Mouse (Mus musculus): ENCODE results near the gene Flad1. TPM values are rescaled to one million over a fixed set of nuclear protein-coding genes. Genes with fewer than 3 reads are reported as not detected.

The Flad1 gene
- 10 to 100 TPM; 34.1 to 34.4 TPM for total RNA-seq (2023)

GRCm38 (mm10) chr3:89411490-89412393, at the start of gene Flad1:
Gene Flad1, minus strand, starts transcription at chr3:89411870.

GRCm38 (mm10) chr3:89454401-89455177, 42.9 kb upstream of the Flad1 start, which contains the start of gene Pmvk:
Gene Pmvk, plus strand, starts transcription at chr3:89454541.

GRCm38 (mm10) chr3:89436176-89437113, 24.8 kb upstream of the Flad1 start, which contains the start of gene Pbxip1:
Gene Pbxip1, plus strand, starts transcription at chr3:89436706.

GRCm38 (mm10) chr3:89430171-89431159, 18.8 kb upstream of the Flad1 start, which contains the start of gene Pygo2:
Gene Pygo2, plus strand, starts transcription at chr3:89430214.

GRCm38 (mm10) chr3:89418170-89418860, 6.6 kb upstream of the Flad1 start, which contains the start of the genes Cks1b and Shc1:
Gene Cks1b, minus strand, starts transcription at chr3:89418383.
Gene Shc1, plus strand, starts transcription at chr3:89418443.

GRCm38 (mm10) chr3:89402693-89403092, 9.0 kb downstream of the Flad1 start, which contains the start of gene Lenep:
Gene Lenep, minus strand, starts transcription at chr3:89402793.

GRCm38 (mm10) chr3:89394006-89394893, 17.4 kb downstream of the Flad1 start, which contains the start of gene Zbtb7b:
Gene Zbtb7b, minus strand, starts transcription at chr3:89394776.

GRCm38 (mm10) chr3:89365153-89365485, 46.6 kb downstream of the Flad1 start, which contains the start of gene Dcst1:
Gene Dcst1, minus strand, starts transcription at chr3:89365253.

GRCm38 (mm10) chr3:89361675-89362074, 50.0 kb downstream of the Flad1 start, which contains the start of gene Dcst2:
Gene Dcst2, plus strand, starts transcription at chr3:89361975.

Other genes starting within 250 kb of the Flad1 start
- gene Clk2, start 247.1 kb downstream of the Flad1 start, total RNA-seq (2023), result 100 to 1,000 TPM; 123 to 131 TPM
- 100 to 1,000 TPM; 159 to 177 TPM for gene Scamp3, start 234.4 kb downstream of the Flad1 start, total RNA-seq (2023)
- gene Fam189b, start 228.7 kb downstream of the Flad1 start, total RNA-seq (2023), result 100 to 1,000 TPM; 178 to 181 TPM
- 10 to 100 TPM; 64.0 to 68.6 TPM for gene Gba, start 208.9 kb downstream of the Flad1 start, total RNA-seq (2023)
- 1 to 10 TPM; 3.4 to 6.3 TPM for gene Thbs3, start 196.7 kb downstream of the Flad1 start, total RNA-seq (2023)
- gene Mtx1, start 184.8 kb downstream of the Flad1 start, total RNA-seq (2023), result 10 to 100 TPM; 85.4 to 95.2 TPM
- gene Muc1, start 182.8 kb downstream of the Flad1 start, total RNA-seq (2023), result under 1 TPM in 1 of 2 experiments, not detected in 1; 0.87 TPM
- 100 to 1,000 TPM; 100 to 110 TPM for gene Krtcap2, start 165.9 kb downstream of the Flad1 start, total RNA-seq (2023)
- 1 to 10 TPM; 1.6 to 2.3 TPM for gene Trim46, start 165.6 kb downstream of the Flad1 start, total RNA-seq (2023)
- 10 to 100 TPM; 68.1 to 70.0 TPM for gene Dpm3, start 152.5 kb downstream of the Flad1 start, total RNA-seq (2023)
- gene Slc50a1, start 141.3 kb downstream of the Flad1 start, total RNA-seq (2023), result 100 to 1,000 TPM in 1 of 2 experiments, 10 to 100 TPM in 1; 98.1 to 113 TPM
- not detected for gene Efna1, start 130.7 kb downstream of the Flad1 start, total RNA-seq (2023)
- not detected for gene Efna3, start 88.9 kb downstream of the Flad1 start, total RNA-seq (2023)
- not detected for gene Efna4, start 73.8 kb downstream of the Flad1 start, total RNA-seq (2023)
- 10 to 100 TPM; 11.4 to 12.0 TPM for gene Adam15, start 61.9 kb downstream of the Flad1 start, total RNA-seq (2023)
- gene Dcst2, start 49.9 kb downstream of the Flad1 start, total RNA-seq (2023), result not detected
- gene Dcst1, start 46.6 kb downstream of the Flad1 start, total RNA-seq (2023), result under 1 TPM in 1 of 2 experiments, not detected in 1; 0.76 TPM
- gene Zbtb7b, start 17.1 kb downstream of the Flad1 start, total RNA-seq (2023), result 100 to 1,000 TPM in 1 of 2 experiments, 10 to 100 TPM in 1; 98.0 to 107 TPM
- under 1 TPM in 1 of 2 experiments, not detected in 1; 0.89 TPM for gene Lenep, start 9.1 kb downstream of the Flad1 start, total RNA-seq (2023)
- gene Cks1b, start 6.5 kb upstream of the Flad1 start, total RNA-seq (2023), result 10 to 100 TPM in 1 of 2 experiments, 1 to 10 TPM in 1; 6.3 to 11.8 TPM
- 10 to 100 TPM; 87.6 to 92.3 TPM for gene Shc1, start 6.6 kb upstream of the Flad1 start, total RNA-seq (2023)
- gene Pygo2, start 18.3 kb upstream of the Flad1 start, total RNA-seq (2023), result 10 to 100 TPM; 45.5 to 46.1 TPM
- gene Pbxip1, start 24.8 kb upstream of the Flad1 start, total RNA-seq (2023), result 100 to 1,000 TPM; 100 to 101 TPM
- 10 to 100 TPM in 1 of 2 experiments, 1 to 10 TPM in 1; 6.2 to 11.9 TPM for gene Pmvk, start 42.7 kb upstream of the Flad1 start, total RNA-seq (2023)
- under 1 TPM in 1 of 2 experiments, not detected in 1; 0.12 TPM for gene Kcnn3, start 108.3 kb upstream of the Flad1 start, total RNA-seq (2023)